Mouse (Mus musculus) kidney, postnatal 0 days (tissue): ENCODE measurements around the gene Tmem63c. TPM values are rescaled to one million over a fixed set of nuclear protein-coding genes. Genes with fewer than 3 reads are reported as not detected.

Experiments
- ATAC-seq: fragments of 200-750 bp; cut with Nextera tagmentation; replicated peaks from 2 replicates; pipeline ENCODE4 v1.8.0; 2017; ENCODE audit warnings: low read depth, moderate number of reproducible peaks, moderate TSS enrichment, moderate library complexity; ENCODE audit not compliant: low FRiP score
- DNase-seq: peaks from one replicate; pipeline ENCODE4 v3.0.0-alpha.2; 2016; ENCODE audit warnings: low spot score
- H3K27ac ChIP-seq: fragments of 300-500 bp; sonication (generic); 2 replicates; pipeline ENCODE4 v1.5.1; 2014; ENCODE audit warnings: mild to moderate bottlenecking
- H3K27me3 ChIP-seq: fragments of 300-500 bp; sonication (generic); 2 replicates; pipeline ENCODE4 v1.6.1; 2014; ENCODE audit warnings: low read length, mixed read lengths; ENCODE audit not compliant: insufficient read depth
- H3K36me3 ChIP-seq: fragments of 300-500 bp; sonication (generic); 2 replicates; pipeline ENCODE4 v1.6.1; 2014; ENCODE audit warnings: low read length, mixed read lengths; ENCODE audit not compliant: insufficient read depth
- H3K4me1 ChIP-seq: fragments of 300-500 bp; sonication (generic); replicated peaks from 2 replicates; pipeline ENCODE4 v1.6.1; 2014; ENCODE audit warnings: antibody characterized with exemption, low read length, mixed read lengths; ENCODE audit not compliant: insufficient read depth
- H3K4me2 ChIP-seq: fragments of 300-500 bp; sonication (generic); 2 replicates; pipeline ENCODE4 v1.6.1; 2014; ENCODE audit warnings: mild to moderate bottlenecking, low read length, moderate library complexity, mixed read lengths
- H3K4me3 ChIP-seq: fragments of 300-500 bp; sonication (generic); replicated peaks from 2 replicates; pipeline ENCODE4 v1.5.1; 2014; ENCODE audit warnings: low read depth, low read length
- H3K9ac ChIP-seq: fragments of 300-500 bp; sonication (generic); 2 replicates; pipeline ENCODE4 v1.6.1; 2014; ENCODE audit warnings: low read depth, low read length
- H3K9me3 ChIP-seq: fragments of 300-500 bp; sonication (generic); replicated peaks from 2 replicates; pipeline ENCODE4 v1.6.1; 2016; ENCODE audit warnings: low read length, inconsistent platforms, mixed read lengths
- CTCF ChIP-seq: IDR thresholded peaks from 2 replicates; pipeline ENCODE4 v1.5.1; 2016; ENCODE audit warnings: antibody characterized with exemption, low read depth, mild to moderate bottlenecking, moderate library complexity
- WGBS: fragments of 180-500 bp; shearing (Covaris S2); extraction: QIAGEN DNeasy Blood & Tissue Kit; methylation state at CpG from one replicate; pipeline ENCODE4 v1.1.7; 2014; 5-methylcytosine and 5-hydroxymethylcytosine counted together
- polyA plus RNA-seq: library from polyadenylated mRNA; unstranded; fragments of >200 nt; fragmentation: Nextera tagmentation; extraction: Ambion mirVana; gene quantifications from 2 replicates; pipeline ENCODE4 v1.2.1, GENCODE M21; 2015

The Tmem63c gene
- polyA plus RNA-seq, 1 experiment from 2014 or later: 0.08 TPM

- TF ChIP-seq CTCF: no peak
- WGBS: 62% methylated on average over 7 of the region's 7 CpGs
- no peaks in the 10 kb centered on the region for H3K36me3 ChIP-seq
Observed at GRCm38 (mm10) chr12:87087236-87087635, 66.1 kb downstream of the Tmem63c start.

DNA sequence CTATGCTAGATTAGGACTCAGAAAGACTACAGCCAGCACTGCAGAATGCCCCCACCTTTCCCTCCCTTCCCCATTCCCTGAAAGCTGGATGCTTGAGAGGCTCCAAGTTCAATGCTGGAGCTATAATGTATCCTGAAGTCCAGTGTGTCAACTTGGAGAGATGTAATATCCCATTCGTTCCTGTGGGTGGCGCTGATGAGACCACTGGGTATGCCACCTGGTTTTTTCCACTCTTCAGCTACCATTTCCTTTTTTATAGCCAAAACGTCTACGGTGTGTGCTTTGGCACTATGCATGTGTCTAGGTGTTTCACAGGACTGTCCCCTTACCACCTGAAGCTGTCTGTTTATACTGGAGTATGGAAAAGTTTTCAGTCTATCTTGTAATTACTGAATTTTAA is 67.2 kb downstream of the Tmem63c start:
- no peaks in the 10 kb centered on the region for H3K36me3 ChIP-seq
- no peak overlapping the region for H3K4me3 ChIP-seq
- TF ChIP-seq CTCF: peak; percentile 38; the same call in 1 of the 2 replicates
- H3K27me3 ChIP-seq: no peaks in the 10 kb centered on the region
- H3K4me2 ChIP-seq: no peak overlapping the region
- 42% methylated on average over 4 of the region's 4 CpGs for WGBS
- no peak overlapping the region for H3K27ac ChIP-seq
- no peak for ATAC-seq
- H3K4me1 ChIP-seq: no peaks in the 10 kb centered on the region
- H3K9ac ChIP-seq: no peak overlapping the region
- H3K9me3 ChIP-seq: no peaks in the 10 kb centered on the region
- DNase-seq: no peak

More at GRCm38 (mm10) chr12:87087236-87087635, 66.1 kb downstream of the Tmem63c start:
- H3K4me1 ChIP-seq: no peaks in the 10 kb centered on the region
- no peak overlapping the region for H3K9ac ChIP-seq
- no peak overlapping the region for H3K27ac ChIP-seq
- H3K27me3 ChIP-seq: no peaks in the 10 kb centered on the region
- ATAC-seq (no peak), DNase-seq (no peak)
- H3K4me2 ChIP-seq: no peak overlapping the region
- no peak overlapping the region for H3K4me3 ChIP-seq
- no peaks in the 10 kb centered on the region for H3K9me3 ChIP-seq

- no peaks in the 10 kb centered on the region for H3K9me3 ChIP-seq
- WGBS: 73% methylated on average over 4 of the region's 4 CpGs
- ATAC-seq (no peak), DNase-seq (no peak)
- H3K4me2 ChIP-seq: no peak overlapping the region
- H3K36me3 ChIP-seq: no peaks in the 10 kb centered on the region
- H3K4me3 ChIP-seq: no peak overlapping the region
- no peaks in the 10 kb centered on the region for H3K4me1 ChIP-seq
- H3K27ac ChIP-seq: no peak overlapping the region
- H3K9ac ChIP-seq: no peak overlapping the region
- no peaks in the 10 kb centered on the region for H3K27me3 ChIP-seq
- no peak for TF ChIP-seq CTCF
Observed at GRCm38 (mm10) chr12:87089255-87089654, 68.1 kb downstream of the Tmem63c start.

DNA sequence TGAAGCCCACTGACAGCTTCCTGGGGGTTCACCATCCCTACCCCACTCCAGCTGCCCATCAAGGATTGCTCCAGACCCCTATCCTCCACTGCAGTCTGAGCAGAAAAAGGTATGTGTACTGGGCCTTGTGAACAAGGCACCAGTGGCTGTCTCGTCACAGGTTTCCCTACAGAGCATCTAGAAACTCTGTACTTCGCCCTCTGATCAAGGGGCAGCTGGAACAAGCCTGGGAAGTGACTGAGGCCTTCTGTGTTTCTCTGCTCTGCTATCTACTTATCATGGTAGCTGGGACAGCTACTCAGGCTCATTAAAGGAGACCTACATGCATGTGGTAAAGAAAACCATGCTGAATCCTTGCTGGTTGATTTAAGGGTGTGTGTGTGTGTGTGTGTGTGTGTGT is 68.6 kb downstream of the Tmem63c start:
- DNase-seq: no peak
- no peak overlapping the region for H3K4me2 ChIP-seq
- no peaks in the 10 kb centered on the region for H3K27me3 ChIP-seq
- no peaks in the 10 kb centered on the region for H3K36me3 ChIP-seq
- H3K9ac ChIP-seq: no peak overlapping the region
- no peaks in the 10 kb centered on the region for H3K9me3 ChIP-seq
- no peak overlapping the region for H3K4me3 ChIP-seq
- 0 out of 2 replicates have a peak, but pooled peaks have one; percentile 29 for ATAC-seq
- no peak overlapping the region for H3K27ac ChIP-seq
- WGBS: 76% methylated on average over 2 of the region's 2 CpGs
- no peaks in the 10 kb centered on the region for H3K4me1 ChIP-seq
- no peak for TF ChIP-seq CTCF

- Histone ChIP-seq H3K27me3 (no peaks in the 10 kb centered on the region), H3K4me3 (no peak overlapping the region), H3K36me3 (no peaks in the 10 kb centered on the region), H3K4me1 (no peaks in the 10 kb centered on the region), H3K9me3 (no peaks in the 10 kb centered on the region), H3K9ac (no peak overlapping the region), H3K4me2 (no peak overlapping the region), H3K27ac (no peak overlapping the region)
- TF ChIP-seq CTCF: no peak
- WGBS: 84% methylated on average over 2 of the region's 2 CpGs
- ATAC-seq (no peak), DNase-seq (no peak)
Observed at GRCm38 (mm10) chr12:87091916-87092315, 70.8 kb downstream of the Tmem63c start.

DNA sequence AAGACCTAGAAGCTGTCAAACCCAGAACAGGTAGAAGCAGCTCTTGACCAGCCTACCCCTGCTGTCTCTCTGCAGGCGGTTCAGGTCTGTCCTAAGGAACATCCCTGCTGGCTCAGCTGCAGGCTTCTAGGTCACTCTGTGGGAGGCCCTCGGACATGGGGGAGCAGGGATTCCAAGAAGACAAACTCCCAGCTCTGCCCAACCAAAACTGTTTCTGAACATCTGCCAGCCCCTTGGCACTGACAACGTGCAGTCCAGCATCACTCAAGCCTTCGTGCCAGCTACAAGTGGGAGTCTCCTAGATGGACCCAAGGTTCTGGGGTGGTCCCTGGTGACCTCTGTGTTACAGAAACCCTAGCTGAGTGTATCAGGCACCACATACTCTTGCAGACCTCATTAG is 72.1 kb downstream of the Tmem63c start:
- no peaks in the 10 kb centered on the region for H3K4me1 ChIP-seq
- ATAC-seq (no peak), DNase-seq (no peak)
- no peak overlapping the region for H3K27ac ChIP-seq
- no peak overlapping the region for H3K9ac ChIP-seq
- no peak for TF ChIP-seq CTCF
- H3K36me3 ChIP-seq: no peaks in the 10 kb centered on the region
- H3K9me3 ChIP-seq: no peaks in the 10 kb centered on the region
- H3K27me3 ChIP-seq: no peaks in the 10 kb centered on the region
- H3K4me2 ChIP-seq: no peak overlapping the region
- WGBS: 63% methylated on average over 4 of the region's 4 CpGs
- H3K4me3 ChIP-seq: no peak overlapping the region

DNA sequence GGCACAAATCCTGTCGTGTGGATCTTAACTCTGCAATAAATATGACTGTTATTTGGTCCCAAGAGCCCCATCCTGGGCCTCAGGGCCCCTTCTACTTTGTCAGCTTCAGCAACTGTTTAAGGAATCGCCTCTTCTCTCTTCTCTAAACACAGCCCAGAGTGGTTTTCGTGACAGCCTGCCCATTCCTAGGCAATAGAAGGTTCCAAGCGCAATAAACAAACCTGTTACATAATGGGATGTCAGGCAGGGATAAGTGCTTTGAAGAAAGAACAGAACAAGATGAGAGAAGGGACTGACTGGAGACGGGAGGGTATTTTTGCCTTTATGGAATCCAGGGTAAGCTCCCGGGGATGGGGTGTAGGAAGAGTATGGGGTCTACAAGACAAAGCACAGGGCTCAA is 72.5 kb downstream of the Tmem63c start:
- no peak overlapping the region for H3K27ac ChIP-seq
- H3K4me3 ChIP-seq: no peak overlapping the region
- no peak overlapping the region for H3K9ac ChIP-seq
- H3K4me1 ChIP-seq: no peaks in the 10 kb centered on the region
- no peaks in the 10 kb centered on the region for H3K36me3 ChIP-seq
- WGBS: 64% methylated on average over 6 of the region's 6 CpGs
- no peaks in the 10 kb centered on the region for H3K27me3 ChIP-seq
- no peak for DNase-seq
- no peaks in the 10 kb centered on the region for H3K9me3 ChIP-seq
- ATAC-seq: no peak
- H3K4me2 ChIP-seq: no peak overlapping the region
- no peak for TF ChIP-seq CTCF
